Mouse (Mus musculus) lung, embryonic 16.5 days (tissue): ENCODE data around the gene Coq8a. TPM values are rescaled to one million over a fixed set of nuclear protein-coding genes. Genes with fewer than 3 reads are reported as not detected.
A peak's percentile ranks its signal among the peaks of the same experiment; 100 is the strongest.

ENCODE experiments used
- ATAC-seq: fragments of 200-750 bp; cut with Nextera tagmentation; 2 replicates; pipeline ENCODE4 v1.8.0; 2017; ENCODE audit warnings: low read depth, mild to moderate bottlenecking, moderate library complexity
- H3K27ac ChIP-seq: fragments of 300-500 bp; sonication (generic); 2 replicates; pipeline ENCODE4 v1.5.1; 2014; ENCODE audit warnings: mild to moderate bottlenecking, control low read depth, low read length
- H3K27me3 ChIP-seq: fragments of 300-500 bp; sonication (generic); 2 replicates; pipeline ENCODE4 v1.6.1; 2014; ENCODE audit warnings: low read depth, low read length, mixed read lengths; ENCODE audit not compliant: control insufficient read depth, insufficient read depth
- H3K36me3 ChIP-seq: fragments of 300-500 bp; sonication (generic); 2 replicates; pipeline ENCODE4 v1.6.1; 2014; ENCODE audit warnings: low read length; ENCODE audit not compliant: control insufficient read depth, insufficient read depth
- H3K4me1 ChIP-seq: fragments of 300-500 bp; sonication (generic); replicated peaks from 2 replicates; pipeline ENCODE4 v1.6.1; 2014; ENCODE audit warnings: low read length, mixed read lengths; ENCODE audit not compliant: control insufficient read depth, insufficient read depth
- H3K4me2 ChIP-seq: fragments of 300-500 bp; sonication (generic); 2 replicates; pipeline ENCODE4 v1.6.1; 2014; ENCODE audit warnings: low read depth, low read length, control low read depth
- H3K4me3 ChIP-seq: fragments of 300-500 bp; sonication (generic); 2 replicates; pipeline ENCODE4 v1.5.1; 2014; ENCODE audit warnings: mild to moderate bottlenecking, low read length, control low read depth
- H3K9ac ChIP-seq: fragments of 300-500 bp; sonication (generic); 2 replicates; pipeline ENCODE4 v1.6.1; 2014; ENCODE audit warnings: low read length, control low read depth
- H3K9me3 ChIP-seq: fragments of 300-500 bp; sonication (generic); 2 replicates; pipeline ENCODE4 v1.6.1; 2016; ENCODE audit warnings: low read length; ENCODE audit not compliant: control insufficient read depth
- WGBS: fragments of 180-500 bp; shearing (Covaris S2); extraction: QIAGEN DNeasy Blood & Tissue Kit; methylation state at CpG from one replicate; pipeline ENCODE4 v1.1.7; 2014; 5-methylcytosine and 5-hydroxymethylcytosine counted together
- polyA plus RNA-seq: library from polyadenylated mRNA; unstranded; fragments of >200 nt; fragmentation: Nextera tagmentation; extraction: Ambion mirVana; gene quantifications from 2 replicates; pipeline ENCODE4 v1.2.1, GENCODE M21; 2015

Gene Coq8a
- polyA plus RNA-seq, 1 experiment from 2014 or later = 11.2 TPM

- H3K36me3 ChIP-seq = peaks cover 7% of the 10 kb centered on the region; the same call in 1 of the 2 replicates
- H3K9ac ChIP-seq = no peak overlapping the region
- no peak overlapping the region for H3K4me2 ChIP-seq
- no peak overlapping the region for H3K4me3 ChIP-seq
- WGBS = 85% methylated on average over 2 of the region's 2 CpGs
- H3K9me3 ChIP-seq = no peaks in the 10 kb centered on the region
- H3K4me1 ChIP-seq = no peaks in the 10 kb centered on the region
- no peak for ATAC-seq
- H3K27me3 ChIP-seq = no peaks in the 10 kb centered on the region
- H3K27ac ChIP-seq = no peak overlapping the region
Observed at GRCm38 (mm10) chr1:180160545-180160944, 38.9 kb downstream of the Coq8a start.

DNA sequence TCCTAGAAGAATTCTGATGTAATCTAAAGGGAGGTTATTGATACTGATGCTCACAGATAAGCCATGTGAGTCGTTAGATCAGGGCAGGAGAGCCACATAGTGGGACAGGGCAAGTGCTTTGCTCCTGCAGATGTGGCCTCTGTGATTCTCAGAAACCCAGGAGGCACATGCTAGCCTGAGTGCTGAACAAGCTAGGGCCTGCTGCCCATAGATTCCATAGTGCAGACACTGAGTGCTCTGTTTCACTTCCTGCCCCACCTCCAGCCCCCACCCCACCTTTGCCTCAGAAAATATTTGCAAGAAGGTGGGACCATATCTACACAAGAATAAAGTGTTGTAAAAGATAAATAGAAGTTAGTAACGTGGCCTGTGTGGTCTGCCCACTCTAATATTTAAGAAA, 40.8 kb downstream of the Coq8a start:
- peak; percentile 45; the same call in 1 of the 2 replicates for ATAC-seq
- Histone ChIP-seq H3K27me3 (no peaks in the 10 kb centered on the region), H3K4me3 (no peak overlapping the region), H3K4me1 (no peaks in the 10 kb centered on the region), H3K9me3 (no peaks in the 10 kb centered on the region), H3K4me2 (no peak overlapping the region), H3K36me3 (peaks cover 7% of the 10 kb centered on the region; the same call in 1 of the 2 replicates), H3K9ac (no peak overlapping the region), H3K27ac (no peak overlapping the region)
- 36% methylated on average over 2 of the region's 2 CpGs for WGBS

DNA sequence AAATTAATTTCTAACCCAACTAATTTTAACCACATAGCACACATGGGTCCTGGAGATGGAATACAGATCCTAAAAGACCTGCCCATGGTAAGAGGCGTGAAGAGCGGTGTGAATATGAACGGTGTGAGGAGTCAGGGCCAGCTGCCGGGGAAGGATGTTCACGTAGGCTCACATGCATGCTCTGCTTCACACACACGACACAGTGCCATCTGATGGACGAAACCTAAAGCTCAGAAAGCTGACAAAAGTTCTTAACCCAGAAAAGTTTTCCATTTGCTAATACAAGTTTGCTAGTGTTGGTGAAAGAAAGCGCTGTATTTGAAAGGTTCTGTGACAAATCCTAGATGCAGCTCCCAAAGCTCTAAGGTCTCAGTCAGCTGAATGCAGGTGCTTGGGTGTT, 48.2 kb downstream of the Coq8a start:
- Histone ChIP-seq H3K27ac (no peak overlapping the region), H3K9me3 (no peaks in the 10 kb centered on the region), H3K36me3 (peaks cover 12% of the 10 kb centered on the region; the same call in 1 of the 2 replicates), H3K4me2 (no peak overlapping the region), H3K27me3 (no peaks in the 10 kb centered on the region), H3K4me1 (no peaks in the 10 kb centered on the region), H3K4me3 (no peak overlapping the region), H3K9ac (no peak overlapping the region)
- WGBS = 69% methylated on average over 8 of the region's 8 CpGs
- no peak for ATAC-seq

DNA sequence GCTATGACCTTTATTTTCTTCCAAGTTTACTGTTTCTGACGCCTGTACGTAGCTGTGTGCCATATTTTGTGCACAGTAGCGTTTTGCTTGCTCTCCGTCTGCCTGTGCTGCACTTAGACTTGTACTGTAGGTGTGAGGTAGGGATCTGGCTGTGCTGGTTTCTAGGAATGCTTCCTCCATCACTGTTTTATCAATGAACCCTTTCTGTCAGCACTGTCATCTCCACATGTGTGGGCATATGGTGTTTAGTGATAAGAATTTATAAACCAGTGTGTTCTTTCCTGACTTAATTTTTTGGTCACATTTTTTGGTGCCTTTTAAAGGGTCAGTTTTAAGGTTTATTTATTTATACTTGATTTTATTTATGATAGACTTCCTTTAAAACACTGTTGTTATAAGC, 50.8 kb downstream of the Coq8a start:
- peaks cover 18% of the 10 kb centered on the region for H3K36me3 ChIP-seq

GRCm38 (mm10) chr1:180148036-180148435, 51.4 kb downstream of the Coq8a start:
- Histone ChIP-seq H3K4me3 (no peak overlapping the region), H3K4me1 (no peaks in the 10 kb centered on the region), H3K9me3 (no peaks in the 10 kb centered on the region), H3K27ac (no peak overlapping the region), H3K27me3 (no peaks in the 10 kb centered on the region), H3K9ac (no peak overlapping the region), H3K4me2 (no peak overlapping the region), H3K36me3 (peaks cover 18% of the 10 kb centered on the region)
- no peak for ATAC-seq
- 82% methylated on average over 4 of the region's 4 CpGs for WGBS

More for the DNA sequence above, 50.8 kb downstream of the Coq8a start:
- WGBS = 81% methylated on average over 4 of the region's 4 CpGs
- H3K27ac ChIP-seq = no peak overlapping the region
- no peaks in the 10 kb centered on the region for H3K27me3 ChIP-seq
- H3K9me3 ChIP-seq = no peaks in the 10 kb centered on the region
- H3K4me2 ChIP-seq = no peak overlapping the region
- no peak overlapping the region for H3K9ac ChIP-seq
- no peak for ATAC-seq
- no peaks in the 10 kb centered on the region for H3K4me1 ChIP-seq
- no peak overlapping the region for H3K4me3 ChIP-seq

- H3K27ac ChIP-seq = no peak overlapping the region
- ATAC-seq = no peak
- no peaks in the 10 kb centered on the region for H3K4me1 ChIP-seq
- WGBS = 96% methylated on average over 2 of the region's 2 CpGs
- no peaks in the 10 kb centered on the region for H3K27me3 ChIP-seq
- no peaks in the 10 kb centered on the region for H3K9me3 ChIP-seq
- H3K36me3 ChIP-seq = peaks cover 12% of the 10 kb centered on the region
- H3K4me3 ChIP-seq = no peak overlapping the region
- H3K9ac ChIP-seq = no peak overlapping the region
- H3K4me2 ChIP-seq = no peak overlapping the region
Observed at GRCm38 (mm10) chr1:180140970-180141369, 58.4 kb downstream of the Coq8a start.

GRCm38 (mm10) chr1:180139158-180139557, 60.2 kb downstream of the Coq8a start:
- H3K4me2 ChIP-seq = no peak overlapping the region
- no peak overlapping the region for H3K27ac ChIP-seq
- H3K27me3 ChIP-seq = no peaks in the 10 kb centered on the region
- no peaks in the 10 kb centered on the region for H3K4me1 ChIP-seq
- no peaks in the 10 kb centered on the region for H3K9me3 ChIP-seq
- ATAC-seq = no peak
- H3K36me3 ChIP-seq = peaks cover 6% of the 10 kb centered on the region; the same call in 1 of the 2 replicates
- H3K9ac ChIP-seq = no peak overlapping the region
- no peak overlapping the region for H3K4me3 ChIP-seq
- WGBS = 86% methylated on average over 4 of the region's 4 CpGs

DNA sequence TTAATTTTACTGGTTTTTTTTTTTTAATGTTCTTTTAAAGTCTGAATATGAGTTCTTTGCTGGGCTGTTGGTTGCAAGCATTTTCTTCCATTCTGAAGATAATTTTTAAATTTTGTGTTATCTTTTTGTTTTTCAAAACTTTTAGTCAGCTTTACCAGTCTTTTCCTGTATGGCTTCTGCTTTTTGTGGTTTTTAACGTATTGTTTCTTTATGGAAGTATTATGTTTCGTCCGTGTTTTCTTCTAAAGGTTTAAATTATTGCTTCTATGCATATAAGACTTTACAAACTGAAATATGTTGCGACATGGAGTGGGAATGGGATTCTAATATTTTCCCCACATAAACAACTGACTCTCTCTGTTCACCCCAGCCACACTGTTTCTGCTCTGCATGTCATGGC, 67.2 kb downstream of the Coq8a start:
- no peak for ATAC-seq
- Histone ChIP-seq H3K36me3 (peaks cover 3% of the 10 kb centered on the region; the same call in 1 of the 2 replicates), H3K27ac (no peak overlapping the region), H3K27me3 (no peaks in the 10 kb centered on the region), H3K4me3 (no peak overlapping the region), H3K4me2 (no peak overlapping the region), H3K9ac (no peak overlapping the region), H3K9me3 (no peaks in the 10 kb centered on the region), H3K4me1 (no peaks in the 10 kb centered on the region)
- WGBS = 89% methylated on average over 4 of the region's 4 CpGs

- no peaks in the 10 kb centered on the region for H3K4me1 ChIP-seq
- ATAC-seq = no peak
- no peak overlapping the region for H3K4me2 ChIP-seq
- H3K27me3 ChIP-seq = no peaks in the 10 kb centered on the region
- H3K4me3 ChIP-seq = no peak overlapping the region
- 49% methylated on average over 3 of the region's 3 CpGs for WGBS
- H3K9ac ChIP-seq = no peak overlapping the region
- H3K36me3 ChIP-seq = no peaks in the 10 kb centered on the region; the same call in 1 of the 2 replicates
- H3K27ac ChIP-seq = no peak overlapping the region
- H3K9me3 ChIP-seq = no peaks in the 10 kb centered on the region
Observed at GRCm38 (mm10) chr1:180131402-180131801, 68.0 kb downstream of the Coq8a start.
